Mouse (Mus musculus): ENCODE measurements around the gene Ggps1. TPM values are rescaled to one million over a fixed set of nuclear protein-coding genes. Genes with fewer than 3 reads are reported as not detected.

Gene Ggps1
- total and polyA plus RNA-seq, 2 experiments from 2014 or later: 77.3 to 88.5 TPM

DNA sequence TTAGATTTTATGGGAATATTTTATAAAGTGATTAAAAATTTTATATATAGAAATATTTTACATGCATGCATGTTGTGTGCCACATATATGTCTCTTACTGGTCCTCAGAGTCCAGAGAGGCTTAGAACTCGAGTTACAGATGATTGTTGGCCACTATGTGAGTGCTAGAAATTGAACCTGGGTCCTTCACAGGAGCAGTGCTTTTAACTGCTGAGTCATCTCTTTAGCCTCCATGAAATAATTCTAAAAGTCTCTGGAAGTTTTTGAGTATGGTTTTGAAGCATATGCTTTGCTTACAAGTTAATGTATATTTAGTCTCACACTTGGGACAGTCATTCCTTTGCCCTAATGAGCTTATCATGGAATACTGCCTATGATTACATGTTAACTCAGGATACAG is 12.0 kb upstream of the Ggps1 start:
- H3K4me1 ChIP-seq (ENCODE audit: insufficient read depth, low read length): no peaks in the 10 kb centered on the region

DNA sequence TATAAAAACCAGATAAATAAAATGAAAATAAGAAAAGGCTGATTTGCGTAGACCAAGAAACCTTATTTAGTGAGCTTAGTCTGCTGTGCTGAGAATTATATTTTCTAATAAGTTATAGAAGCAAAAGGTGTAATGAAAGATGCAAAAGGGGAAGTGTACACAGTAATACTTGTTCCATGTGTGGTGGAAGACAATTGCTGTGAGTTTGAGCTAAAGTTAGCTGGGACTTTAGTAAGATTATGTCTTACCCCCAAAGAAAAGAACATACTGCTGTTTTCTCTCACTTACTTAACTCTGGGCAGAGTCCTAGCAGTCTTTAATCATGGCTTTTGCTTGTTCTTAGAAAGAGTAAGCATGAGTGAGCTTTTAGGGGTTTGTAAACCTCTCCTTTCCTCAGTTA is 11.1 kb upstream of the Ggps1 start:
- Histone ChIP-seq H3K9me3 (ENCODE audit: low read length) (no peaks in the 10 kb centered on the region), H3K27ac (ENCODE audit: low read depth, low read length) (no peak overlapping the region), H3K4me3 (ENCODE audit: low read depth, low read length) (no peak overlapping the region), H3K4me2 (ENCODE audit: low read depth, low read length, poor library complexity, severe bottlenecking) (no peak overlapping the region), H3K9ac (replicated peaks; ENCODE audit: low read length, poor library complexity, severe bottlenecking) (no peak overlapping the region), H3K27me3 (ENCODE audit: insufficient read depth, low read length) (no peaks in the 10 kb centered on the region), H3K4me1 (ENCODE audit: insufficient read depth, low read length) (no peaks in the 10 kb centered on the region), H3K36me3 (ENCODE audit: insufficient read depth, low read length) (no peaks in the 10 kb centered on the region)
- 98% methylated on average over 1 of the region's 1 CpGs for WGBS
- ATAC-seq (ENCODE audit: low FRiP score) (no peak), DNase-seq (ENCODE audit: low spot score) (no peak)
- TF ChIP-seq CTCF (IDR thresholded peaks at IDR 0.05): no peak

More for the DNA sequence above, 12.0 kb upstream of the Ggps1 start:
- no peaks in the 10 kb centered on the region for H3K36me3 ChIP-seq (ENCODE audit: insufficient read depth, low read length)
- ATAC-seq (ENCODE audit: low FRiP score): no peak
- no peak for TF ChIP-seq CTCF (IDR thresholded peaks at IDR 0.05)
- H3K4me3 ChIP-seq (ENCODE audit: low read depth, low read length): no peak overlapping the region
- no peak overlapping the region for H3K27ac ChIP-seq (ENCODE audit: low read depth, low read length)
- no peak overlapping the region for H3K9ac ChIP-seq (replicated peaks; ENCODE audit: low read length, poor library complexity, severe bottlenecking)
- H3K4me2 ChIP-seq (ENCODE audit: low read depth, low read length, poor library complexity, severe bottlenecking): no peak overlapping the region
- 88% methylated on average over 1 of the region's 1 CpGs for WGBS
- no peaks in the 10 kb centered on the region for H3K27me3 ChIP-seq (ENCODE audit: insufficient read depth, low read length)
- DNase-seq (ENCODE audit: low spot score): no peak
- H3K9me3 ChIP-seq (ENCODE audit: low read length): no peaks in the 10 kb centered on the region

DNA sequence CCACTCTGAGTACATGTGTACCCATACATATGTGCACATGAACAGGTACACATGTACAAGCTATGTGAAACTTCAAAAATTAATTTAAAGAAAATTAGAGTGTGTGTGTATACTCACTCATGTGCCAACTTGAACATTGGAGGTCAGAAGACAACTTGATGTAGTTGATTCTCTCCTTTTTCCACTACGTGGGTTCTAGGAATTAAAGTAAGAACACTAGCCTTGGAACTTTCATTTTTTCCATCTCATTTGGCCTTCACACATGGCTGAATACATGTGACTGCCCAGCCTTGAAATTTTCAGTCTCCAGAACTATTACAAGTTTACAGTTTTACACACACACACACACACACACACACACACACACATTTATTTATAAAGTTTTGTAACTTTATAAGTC is 6.0 kb upstream of the Ggps1 start:
- no peaks in the 10 kb centered on the region for H3K4me1 ChIP-seq (ENCODE audit: insufficient read depth, low read length)
- H3K27me3 ChIP-seq (ENCODE audit: insufficient read depth, low read length): no peaks in the 10 kb centered on the region
- no peaks in the 10 kb centered on the region for H3K9me3 ChIP-seq (ENCODE audit: low read length)
- TF ChIP-seq CTCF (IDR thresholded peaks at IDR 0.05): no peak
- 89% methylated on average over 1 of the region's 1 CpGs for WGBS
- no peak for DNase-seq (ENCODE audit: low spot score)
- H3K27ac ChIP-seq (ENCODE audit: low read depth, low read length): no peak overlapping the region
- ATAC-seq (ENCODE audit: low FRiP score): no peak
- no peak overlapping the region for H3K4me2 ChIP-seq (ENCODE audit: low read depth, low read length, poor library complexity, severe bottlenecking)
- no peaks in the 10 kb centered on the region; the same call in 1 of the 2 replicates for H3K36me3 ChIP-seq (ENCODE audit: insufficient read depth, low read length)
- no peak overlapping the region for H3K9ac ChIP-seq (replicated peaks; ENCODE audit: low read length, poor library complexity, severe bottlenecking)
- H3K4me3 ChIP-seq (ENCODE audit: low read depth, low read length): no peak overlapping the region

DNA sequence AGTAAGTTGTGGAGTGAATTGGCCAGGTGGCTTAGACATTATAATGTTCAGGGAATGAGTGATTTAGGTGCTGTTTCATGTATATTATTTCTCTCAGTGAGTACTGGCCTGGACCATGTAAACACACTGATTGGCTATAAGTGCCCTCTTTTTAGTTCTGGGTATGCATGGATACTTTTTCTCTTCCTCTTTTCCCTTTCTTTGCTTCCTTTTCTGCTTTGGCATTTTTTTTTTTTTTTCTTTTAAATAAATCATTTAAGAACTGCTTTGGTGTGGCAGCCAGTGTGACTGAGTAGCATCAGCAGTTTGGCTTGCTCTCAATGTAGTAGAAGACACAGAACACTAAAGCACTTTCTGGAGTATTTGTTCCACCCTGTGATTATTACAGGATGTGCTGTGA is 4.7 kb upstream of the Ggps1 start:
- Histone ChIP-seq H3K4me1 (ENCODE audit: insufficient read depth, low read length) (no peaks in the 10 kb centered on the region), H3K36me3 (ENCODE audit: insufficient read depth, low read length) (no peaks in the 10 kb centered on the region; the same call in 1 of the 2 replicates), H3K9me3 (ENCODE audit: low read length) (no peaks in the 10 kb centered on the region), H3K9ac (replicated peaks; ENCODE audit: low read length, poor library complexity, severe bottlenecking) (no peak overlapping the region), H3K27me3 (ENCODE audit: insufficient read depth, low read length) (no peaks in the 10 kb centered on the region), H3K4me2 (ENCODE audit: low read depth, low read length, poor library complexity, severe bottlenecking) (no peak overlapping the region), H3K27ac (ENCODE audit: low read depth, low read length) (no peak overlapping the region), H3K4me3 (ENCODE audit: low read depth, low read length) (no peak overlapping the region)
- no peak for TF ChIP-seq CTCF (IDR thresholded peaks at IDR 0.05)
- ATAC-seq (ENCODE audit: low FRiP score) (no peak), DNase-seq (ENCODE audit: low spot score) (no peak)

DNA sequence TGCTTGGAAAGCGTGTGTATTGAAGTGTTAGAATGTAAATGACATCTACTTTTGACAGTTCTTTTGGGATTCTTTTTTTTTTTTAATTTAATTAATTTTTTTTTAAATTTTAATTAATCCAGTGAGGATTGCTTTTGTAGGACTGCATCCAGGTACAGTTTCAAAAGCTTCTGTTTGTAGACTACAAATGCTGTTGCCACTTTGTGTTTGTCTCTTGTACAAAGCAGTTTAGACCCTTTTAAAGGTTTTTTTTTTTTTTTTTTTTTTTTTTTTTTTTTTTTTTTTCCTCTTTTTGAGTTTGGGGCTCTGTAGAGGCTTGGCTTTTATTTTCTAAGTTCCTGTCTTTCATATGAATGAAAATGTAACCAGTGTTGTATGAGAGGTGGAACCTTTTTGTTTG is 2.4 kb upstream of the Ggps1 start:
- no peak for TF ChIP-seq CTCF (IDR thresholded peaks at IDR 0.05)
- Histone ChIP-seq H3K4me3 (ENCODE audit: low read depth, low read length) (no peak overlapping the region), H3K4me2 (ENCODE audit: low read depth, low read length, poor library complexity, severe bottlenecking) (no peak overlapping the region), H3K27me3 (ENCODE audit: insufficient read depth, low read length) (no peaks in the 10 kb centered on the region), H3K9ac (replicated peaks; ENCODE audit: low read length, poor library complexity, severe bottlenecking) (no peak overlapping the region), H3K4me1 (ENCODE audit: insufficient read depth, low read length) (no peaks in the 10 kb centered on the region), H3K27ac (ENCODE audit: low read depth, low read length) (no peak overlapping the region), H3K9me3 (ENCODE audit: low read length) (no peaks in the 10 kb centered on the region), H3K36me3 (ENCODE audit: insufficient read depth, low read length) (no peaks in the 10 kb centered on the region; the same call in 1 of the 2 replicates)
- ATAC-seq (ENCODE audit: low FRiP score): no peak
- WGBS: 74% methylated on average over 1 of the region's 1 CpGs
- no peak for DNase-seq (ENCODE audit: low spot score)

DNA sequence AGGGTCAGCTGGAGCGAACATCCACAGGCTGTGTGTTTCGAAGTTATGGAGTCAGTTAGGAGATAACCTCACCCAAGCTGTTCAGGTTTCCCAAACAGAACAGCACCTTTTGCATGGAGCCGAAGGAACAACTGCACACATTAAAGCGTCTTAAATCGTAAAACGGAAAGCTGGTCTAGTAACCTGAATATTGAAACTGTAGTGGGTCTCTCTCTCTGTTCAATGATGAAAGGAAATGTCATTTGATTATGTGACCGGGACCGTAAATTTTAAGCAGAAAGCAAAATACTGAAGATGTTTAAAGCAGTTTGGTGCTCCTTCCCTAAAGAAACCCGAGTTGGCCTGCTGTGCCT is 1.7 kb upstream of the Ggps1 start:
- no peak for ATAC-seq (ENCODE audit: low FRiP score)
- Histone ChIP-seq H3K9me3 (ENCODE audit: low read length) (no peaks in the 10 kb centered on the region), H3K4me2 (ENCODE audit: low read depth, low read length, poor library complexity, severe bottlenecking) (peak overlapping the region; percentile 67), H3K27me3 (ENCODE audit: insufficient read depth, low read length) (no peaks in the 10 kb centered on the region), H3K4me3 (ENCODE audit: low read depth, low read length) (peak overlapping the region; percentile 88), H3K36me3 (ENCODE audit: insufficient read depth, low read length) (no peaks in the 10 kb centered on the region; the same call in 1 of the 2 replicates), H3K4me1 (ENCODE audit: insufficient read depth, low read length) (no peaks in the 10 kb centered on the region), H3K27ac (ENCODE audit: low read depth, low read length) (0 out of 2 replicates have a peak overlapping the region, but pooled peaks have one; percentile 94), H3K9ac (replicated peaks; ENCODE audit: low read length, poor library complexity, severe bottlenecking) (peak overlapping the region; percentile 90)
- WGBS: 15% methylated on average over 9 of the region's 9 CpGs
- TF ChIP-seq CTCF (IDR thresholded peaks at IDR 0.05): no peak
- no peak for DNase-seq (ENCODE audit: low spot score)
